Mouse (Mus musculus) Muller cell, postnatal 12 days (primary cell): ENCODE measurements around the gene Adora1.

ENCODE experiments used
- DNase-seq: peaks from one replicate; pipeline ENCODE4 v3.0.0-alpha.2; 2015; ENCODE audit errors: inconsistent ontology term

Gene Adora1

GRCm38 (mm10) chr1:134194298-134195022 is 40.8 kb downstream of the Adora1 start:
- DNase-seq = no peak

- DNase-seq = no peak
These were observed 41.5 kb downstream of the Adora1 start for GRCm38 (mm10) chr1:134193674-134194197.

- no peak for DNase-seq
These were observed 42.1 kb downstream of the Adora1 start, which contains the start of gene Mybph for GRCm38 (mm10) chr1:134193126-134193525. TSS of gene Mybph (plus strand) at chr1:134193448.

- DNase-seq = peak; percentile 33
These were observed 43.2 kb downstream of the Adora1 start for GRCm38 (mm10) chr1:134192024-134192423.

GRCm38 (mm10) chr1:134191192-134191591 is 44.0 kb downstream of the Adora1 start:
- no peak for DNase-seq

- DNase-seq = no peak
These were observed 46.1 kb downstream of the Adora1 start for GRCm38 (mm10) chr1:134188989-134189729.

- no peak for DNase-seq
These were observed 47.0 kb downstream of the Adora1 start for GRCm38 (mm10) chr1:134188217-134188616.

GRCm38 (mm10) chr1:134184089-134184488 is 51.1 kb downstream of the Adora1 start:
- DNase-seq = no peak

- DNase-seq = no peak
These were observed 53.2 kb downstream of the Adora1 start, which contains the start of gene Chil1 for GRCm38 (mm10) chr1:134182025-134182424. TSS of gene Chil1 (plus strand) at chr1:134182176.

- DNase-seq = peak; percentile 67
These were observed 57.3 kb downstream of the Adora1 start for GRCm38 (mm10) chr1:134177976-134178375.

GRCm38 (mm10) chr1:134173081-134173480 is 62.1 kb downstream of the Adora1 start:
- DNase-seq = no peak

GRCm38 (mm10) chr1:134168985-134169697 is 66.1 kb downstream of the Adora1 start:
- DNase-seq = no peak

- DNase-seq = no peak
These were observed 66.7 kb downstream of the Adora1 start for GRCm38 (mm10) chr1:134168567-134168966.

- no peak for DNase-seq
These were observed 67.6 kb downstream of the Adora1 start for GRCm38 (mm10) chr1:134167416-134168305.

- DNase-seq = no peak
These were observed 68.7 kb downstream of the Adora1 start for GRCm38 (mm10) chr1:134166547-134166946.

GRCm38 (mm10) chr1:134164454-134164853 is 70.8 kb downstream of the Adora1 start:
- no peak for DNase-seq

- DNase-seq = no peak
These were observed 71.8 kb downstream of the Adora1 start for GRCm38 (mm10) chr1:134163476-134163875.

GRCm38 (mm10) chr1:134162510-134163225 is 72.6 kb downstream of the Adora1 start:
- no peak for DNase-seq

- no peak for DNase-seq
These were observed 73.8 kb downstream of the Adora1 start for GRCm38 (mm10) chr1:134161399-134161798.

GRCm38 (mm10) chr1:134160404-134160803 is 74.8 kb downstream of the Adora1 start:
- no peak for DNase-seq
